Mouse (Mus musculus) ES-E14 (cell line): Measurements from ENCODE around the gene Ppm1g. TPM values are rescaled to one million over a fixed set of nuclear protein-coding genes. Genes with fewer than 3 reads are reported as not detected.
A peak's percentile ranks its signal among the peaks of the same experiment; 100 is the strongest.

ENCODE experiments used
- DNase-seq: peaks from one replicate; pipeline ENCODE4 v3.0.0-alpha.2; 2013; ENCODE audit warnings: low read depth, low spot score
- H3K27ac ChIP-seq: 2 replicates; pipeline ENCODE4 v1.5.1; 2012; ENCODE audit warnings: low read depth, mild to moderate bottlenecking, low read length, moderate library complexity, mixed read lengths; ENCODE audit not compliant: poor library complexity, insufficient read depth, severe bottlenecking
- H3K36me3 ChIP-seq: 2 replicates; pipeline ENCODE4 v1.6.1; 2012; ENCODE audit warnings: mild to moderate bottlenecking, low read length, moderate library complexity, mixed read lengths; ENCODE audit not compliant: control insufficient read depth, poor library complexity, insufficient read depth, severe bottlenecking
- H3K4me1 ChIP-seq, 2 experiments: fragments of 150-350 bp in 1 of 2; sonication (generic) in 1 of 2; 2 replicates each; pipeline ENCODE4 v1.6.1; 2012; ENCODE audit warnings: low read length in 2 of 2, mild to moderate bottlenecking in 1 of 2, mixed read lengths in 1 of 2; ENCODE audit not compliant: control insufficient read depth in 2 of 2, insufficient read depth in 2 of 2, poor library complexity in 1 of 2
- H3K4me3 ChIP-seq, 2 experiments: fragments of 150-350 bp in 1 of 2; sonication (generic) in 1 of 2; 2 replicates each; pipeline ENCODE4 v1.5.1; 2012; ENCODE audit warnings: low read length in 2 of 2, low read depth in 1 of 2, mild to moderate bottlenecking in 1 of 2, mixed read lengths in 1 of 2; ENCODE audit not compliant: insufficient read depth in 1 of 2, poor library complexity in 1 of 2, severe bottlenecking in 1 of 2
- H3K9ac ChIP-seq: 2 replicates; pipeline ENCODE4 v1.6.1; 2012; ENCODE audit warnings: low read depth, mild to moderate bottlenecking, low read length, mixed read lengths; ENCODE audit not compliant: poor library complexity, insufficient read depth, severe bottlenecking
- H3K9me3 ChIP-seq: fragments of 150-350 bp; sonication (generic); 2 replicates; pipeline ENCODE4 v1.6.1; 2012; ENCODE audit warnings: low read depth, mild to moderate bottlenecking, low read length; ENCODE audit not compliant: control insufficient read depth, insufficient read depth
- CHD2 ChIP-seq: IDR thresholded peaks from 2 replicates; pipeline ENCODE4 v1.6.1; 2014; ENCODE audit warnings: mild to moderate bottlenecking, low read depth, low read length, inconsistent platforms
- HCFC1 ChIP-seq: IDR thresholded peaks from 2 replicates; pipeline ENCODE4 v1.6.1; 2012; ENCODE audit warnings: low read length, inconsistent platforms, borderline replicate concordance; ENCODE audit not compliant: insufficient read depth
- MAFK ChIP-seq: IDR thresholded peaks from 2 replicates; pipeline ENCODE4 v1.6.1; 2014; ENCODE audit warnings: mild to moderate bottlenecking, low read depth, low read length, inconsistent platforms; ENCODE audit not compliant: insufficient read depth
- ZC3H11A ChIP-seq: IDR thresholded peaks from 2 replicates; pipeline ENCODE4 v1.6.1; 2012; ENCODE audit warnings: low read depth, mild to moderate bottlenecking, inconsistent platforms, low read length, borderline replicate concordance
- ZNF384 ChIP-seq: IDR thresholded peaks from 2 replicates; pipeline ENCODE4 v1.6.1; 2012; ENCODE audit warnings: low read depth, low read length, inconsistent platforms
- in situ Hi-C, 2 experiments: fragments of 600-800 bp; cut with MboI; formaldehyde crosslinking; loops; one replicate each; pipeline ENCODE4 v1.15.1; 2025; ENCODE audit warnings: low sequenced_read_pairs in 2 of 2, inconsistent platforms in 1 of 2; ENCODE audit not compliant: unreplicated experiment in 2 of 2
- total RNA-seq: library from RNA; depleted of rRNA; stranded (reverse); fragments of 300-350 nt; gene quantifications from 2 replicates; pipeline ENCODE4 v1.2.3, GENCODE M21; 2012

The Ppm1g gene
- total RNA-seq, 1 experiment: 294 TPM

GRCm38 (mm10) chr5:31192939-31193630 lies 27.4 kb downstream of the Ppm1g start, which contains the start of the genes Snx17 and Eif2b4:
TSS of gene Snx17 (plus strand) at chr5:31193227.
TSS of gene Eif2b4 (minus strand) at chr5:31193430.
- peak; percentile 97 for DNase-seq
- TF ChIP-seq HCFC1 (peak; percentile 100), ZNF384 (no peak), CHD2 (no peak), MAFK (no peak), ZC3H11A (no peak)
- Histone ChIP-seq H3K4me3 (peak within 1 kb of the TSS; percentile 76 to 92), H3K27ac (peak within 1 kb of the TSS; percentile 41), H3K4me1 (peaks cover 8 to 9% of the 10 kb centered on the region in 2 experiments), H3K9ac (peak within 1 kb of the TSS; percentile 85), H3K36me3 (peaks cover 45% of the 10 kb centered on the region), H3K9me3 (no peaks in the 10 kb centered on the region)
- in situ Hi-C loops: no loop called here

GRCm38 (mm10) chr5:31192045-31192938 lies 28.2 kb downstream of the Ppm1g start:
- TF ChIP-seq ZC3H11A (no peak), ZNF384 (no peak), CHD2 (no peak), HCFC1 (no peak), MAFK (no peak)
- DNase-seq: no peak
- Histone ChIP-seq H3K4me3 (peak overlapping the region; percentile 76 to 92), H3K4me1 (peaks cover 8 to 9% of the 10 kb centered on the region in 2 experiments), H3K9me3 (no peaks in the 10 kb centered on the region), H3K27ac (peak overlapping the region; percentile 41; the same call in 1 of the 2 replicates), H3K36me3 (peaks cover 44% of the 10 kb centered on the region), H3K9ac (peak overlapping the region; percentile 85)
- in situ Hi-C loops: no loop called here

GRCm38 (mm10) chr5:31190201-31190600 lies 30.3 kb downstream of the Ppm1g start:
- Histone ChIP-seq H3K36me3 (peaks cover 27% of the 10 kb centered on the region), H3K27ac (no peak overlapping the region), H3K4me1 (peaks cover 6 to 9% of the 10 kb centered on the region in 2 experiments), H3K9ac (no peak overlapping the region), H3K4me3 (no peak overlapping the region), H3K9me3 (no peaks in the 10 kb centered on the region)
- no peak for DNase-seq
- TF ChIP-seq MAFK (no peak), ZNF384 (no peak), ZC3H11A (no peak), CHD2 (no peak), HCFC1 (no peak)
- in situ Hi-C loops: no loop called here

- H3K9ac ChIP-seq: no peak overlapping the region
Observed at GRCm38 (mm10) chr5:31188223-31188840, 32.2 kb downstream of the Ppm1g start.

More at GRCm38 (mm10) chr5:31188223-31188840, 32.2 kb downstream of the Ppm1g start:
- Histone ChIP-seq H3K9me3 (no peaks in the 10 kb centered on the region), H3K4me3 (no peak overlapping the region), H3K36me3 (peaks cover 27% of the 10 kb centered on the region), H3K4me1 (peaks cover 0 to 2% of the 10 kb centered on the region in 2 experiments; a peak in 2 of 4 replicates), H3K27ac (no peak overlapping the region)
- peak; percentile 13 for DNase-seq
- TF ChIP-seq CHD2 (no peak), HCFC1 (no peak), ZNF384 (no peak), ZC3H11A (no peak; the same call in 1 of the 2 replicates)
- in situ Hi-C loops: no loop called here
